Comparison of ENCODE assay signal across 9 mouse cellular contexts in the genomic region with DNA sequence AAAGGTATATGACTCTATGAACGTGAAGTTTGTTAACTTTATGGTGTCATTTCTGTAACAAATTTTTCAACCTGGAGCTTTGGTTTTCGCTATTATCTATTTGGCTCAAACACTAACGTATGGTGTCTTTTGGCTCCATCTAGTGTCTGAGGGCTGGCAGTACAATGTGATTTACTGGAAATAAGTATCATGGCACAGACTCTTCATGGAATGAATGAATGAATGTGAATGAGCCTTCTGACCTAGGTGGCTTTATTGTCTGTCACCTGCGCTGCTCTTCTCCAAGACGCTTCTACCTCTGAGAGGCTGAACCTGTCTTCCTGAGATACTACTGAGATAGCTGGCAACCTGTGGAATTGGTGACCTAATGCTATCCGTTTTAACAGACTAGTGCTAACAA.
DNase-seq lines count a peak whose midpoint lies in the region; ATAC-seq and TF ChIP-seq lines count a peak whose summit lies in the region.
"Had no signal": no experiment of that assay in that cellular context is flagged by ENCODE, and none has a peak within 500 bp of the region (broad histone marks: within the 10 kb centered on the region; RNA-seq: fewer than 3 reads in every experiment).

No protein-coding gene starts in this region.

- H3K27ac ChIP-seq in liver, embryonic 12.5 days = no peak overlapping the region
- no peak overlapping the region for H3K27ac ChIP-seq in intestine, embryonic 15.5 days
- H3K27ac ChIP-seq in lung, embryonic 14.5 days (ENCODE audit: low read depth) = no peak overlapping the region

- TF ChIP-seq CTCF in lung, embryonic 14.5 days (IDR thresholded peaks at IDR 0.05; ENCODE audit: low read depth) = peak; percentile 79

- no peaks in the 10 kb centered on the region for H3K36me3 ChIP-seq in liver, embryonic 12.5 days
- H3K36me3 ChIP-seq in intestine, embryonic 15.5 days = no peaks in the 10 kb centered on the region
- no peaks in the 10 kb centered on the region for H3K36me3 ChIP-seq in lung, embryonic 14.5 days (ENCODE audit: insufficient read depth)

- WGBS in liver, embryonic 12.5 days (ENCODE audit: insufficient replicate concordance) = 18% methylated on average over 6 of the region's 6 CpGs
- 18% methylated on average over 6 of the region's 6 CpGs for WGBS in intestine, embryonic 15.5 days
- WGBS in lung, embryonic 14.5 days = 19% methylated on average over 6 of the region's 6 CpGs

- H3K9me3 ChIP-seq in liver, embryonic 12.5 days (replicated peaks) = no peaks in the 10 kb centered on the region
- no peaks in the 10 kb centered on the region for H3K9me3 ChIP-seq in intestine, embryonic 15.5 days
- no peaks in the 10 kb centered on the region for H3K9me3 ChIP-seq in lung, embryonic 14.5 days (ENCODE audit: low read depth, low read length)
- H3K9me3 ChIP-seq: megakaryocyte, embryonic 14.5 days had no signal

- H3K4me2 ChIP-seq in liver, embryonic 12.5 days = no peak overlapping the region
- no peak overlapping the region for H3K4me2 ChIP-seq in intestine, embryonic 15.5 days (replicated peaks)
- H3K4me2 ChIP-seq in lung, embryonic 14.5 days = no peak overlapping the region

- no peak overlapping the region for H3K4me3 ChIP-seq in liver, embryonic 12.5 days
- H3K4me3 ChIP-seq in intestine, embryonic 15.5 days (replicated peaks) = no peak overlapping the region
- no peak overlapping the region for H3K4me3 ChIP-seq in lung, embryonic 14.5 days (ENCODE audit: low read depth, low read length)
- H3K4me3 ChIP-seq: megakaryocyte, embryonic 14.5 days had no signal

- no peaks in the 10 kb centered on the region for H3K27me3 ChIP-seq in liver, embryonic 12.5 days (replicated peaks)
- H3K27me3 ChIP-seq in intestine, embryonic 15.5 days (replicated peaks) = no peaks in the 10 kb centered on the region
- no peaks in the 10 kb centered on the region for H3K27me3 ChIP-seq in lung, embryonic 14.5 days (ENCODE audit: insufficient read depth, low read length)
- H3K27me3 ChIP-seq: megakaryocyte, embryonic 14.5 days had no signal

- H3K4me1 ChIP-seq in liver, embryonic 12.5 days = peaks cover 5% of the 10 kb centered on the region; the same call in 1 of the 2 replicates
- H3K4me1 ChIP-seq in intestine, embryonic 15.5 days (replicated peaks) = no peaks in the 10 kb centered on the region
- no peaks in the 10 kb centered on the region for H3K4me1 ChIP-seq in lung, embryonic 14.5 days (ENCODE audit: insufficient read depth)

- DNase-seq in liver (peak; percentile 9), R1 (ENCODE audit: low read depth, low spot score) (peak; percentile 70)
- DNase-seq in embryo, embryonic 11.5 days (ENCODE audit: low read depth, low spot score) = peak; percentile 26
- peak; percentile 89 for DNase-seq in lung, embryonic 14.5 days
- DNase-seq in retina, postnatal 7 days (ENCODE audit: low read depth, low spot score) = peak; percentile 49
- DNase-seq in testis, postnatal 10 days (ENCODE audit: low spot score) = no peak

- ATAC-seq in liver, embryonic 12.5 days = no peak
- 0 out of 2 replicates have a peak, but pooled peaks have one; percentile 43 for ATAC-seq in intestine, embryonic 15.5 days
- ATAC-seq in lung, embryonic 14.5 days (ENCODE audit: insufficient read depth) = peak; percentile 44; the same call in 1 of the 2 replicates

- H3K9ac ChIP-seq in liver, embryonic 12.5 days = no peak overlapping the region
- no peak overlapping the region for H3K9ac ChIP-seq in intestine, embryonic 15.5 days
- H3K9ac ChIP-seq in lung, embryonic 14.5 days = no peak overlapping the region
